Mouse (Mus musculus) naive thymus-derived CD4-positive, alpha-beta T cell, adult 2 months (primary cell): ENCODE measurements around the gene Vmn1r23.
"Not testable (repeated sequence)": the region's sequence is repeated elsewhere in the genome, so short reads cannot be mapped to it uniquely, and the experiment has no call there.

Experiments
- DNase-seq: peaks from one replicate; pipeline ENCODE4 v3.0.0-alpha.2; 2011; ENCODE audit warnings: low read depth

Gene Vmn1r23

DNA sequence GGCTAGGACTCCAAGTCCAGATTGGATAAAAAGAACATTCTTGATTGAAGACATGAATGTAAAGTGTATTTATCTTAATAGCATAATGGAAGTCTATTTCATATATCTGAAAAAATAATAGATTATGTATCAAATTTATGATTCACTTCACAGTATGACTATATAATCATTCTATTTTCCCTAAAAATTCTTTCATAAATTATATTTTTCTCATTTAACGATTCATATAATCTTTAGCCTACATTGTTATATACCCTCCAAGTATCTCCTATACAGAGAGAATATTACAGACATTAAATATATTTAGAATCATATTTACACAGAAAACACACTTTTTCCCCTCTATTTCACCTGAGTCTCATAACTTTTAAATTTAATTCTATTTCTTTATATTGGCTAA, at the start of gene Vmn1r23:
Gene Vmn1r23 (minus strand): TSS at position 101 of the 400 bp plus-strand sequence.
- no peak for DNase-seq

DNA sequence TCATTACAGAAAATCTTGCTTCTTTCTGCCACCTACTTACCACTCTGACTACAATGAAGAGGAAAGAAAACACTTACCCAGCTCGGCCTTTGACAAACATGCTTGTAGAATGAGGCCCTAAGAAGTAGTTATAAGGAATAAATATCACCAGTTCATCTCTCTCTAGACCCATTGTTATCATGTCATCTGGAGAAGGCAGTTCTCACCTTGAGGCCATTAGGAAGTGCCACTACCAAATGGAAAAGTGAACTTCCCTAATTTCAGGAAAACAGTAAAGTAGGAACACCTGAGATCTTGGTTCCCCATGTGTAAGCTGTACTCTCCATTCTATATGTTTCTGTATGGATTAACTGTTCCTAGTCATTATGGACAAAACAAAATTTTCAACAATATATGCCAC, 34.8 kb upstream of the Vmn1r23 start, which contains the start of gene Vmn1r24:
Gene Vmn1r24 (minus strand): TSS at position 101 of the 400 bp plus-strand sequence.
- not testable (repeated sequence) for DNase-seq

DNA sequence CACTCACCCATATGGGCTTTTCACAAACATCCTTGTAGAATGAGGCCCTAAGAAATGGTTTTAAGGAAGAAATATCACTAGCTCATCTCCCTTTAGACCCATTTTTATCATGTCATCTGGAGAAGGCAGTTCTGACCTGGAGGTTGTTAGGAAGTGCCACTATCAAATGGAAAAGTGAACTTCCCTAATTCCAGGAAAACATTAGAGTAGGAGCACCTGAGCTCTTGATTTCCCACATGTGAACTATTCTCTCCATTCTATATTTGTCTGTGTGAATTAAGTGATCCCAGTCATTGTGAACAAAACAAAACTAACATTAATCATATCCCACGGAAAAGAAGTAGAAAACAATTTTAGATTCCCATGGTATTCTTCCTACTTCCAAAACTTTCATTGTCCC, 18.7 kb downstream of the Vmn1r23 start, which contains the start of gene Vmn1r22:
Gene Vmn1r22 (minus strand): TSS at position 101 of the 400 bp plus-strand sequence.
- no peak for DNase-seq
